Mouse (Mus musculus): ENCODE results near the gene Vwce.

Vwce gene

GRCm38 (mm10) chr19:10648156-10648555 is 14.1 kb downstream of the Vwce start:
- DNase-seq = no peak

- DNase-seq = no peak
Observed at GRCm38 (mm10) chr19:10656058-10656457, 22.0 kb downstream of the Vwce start.

DNA sequence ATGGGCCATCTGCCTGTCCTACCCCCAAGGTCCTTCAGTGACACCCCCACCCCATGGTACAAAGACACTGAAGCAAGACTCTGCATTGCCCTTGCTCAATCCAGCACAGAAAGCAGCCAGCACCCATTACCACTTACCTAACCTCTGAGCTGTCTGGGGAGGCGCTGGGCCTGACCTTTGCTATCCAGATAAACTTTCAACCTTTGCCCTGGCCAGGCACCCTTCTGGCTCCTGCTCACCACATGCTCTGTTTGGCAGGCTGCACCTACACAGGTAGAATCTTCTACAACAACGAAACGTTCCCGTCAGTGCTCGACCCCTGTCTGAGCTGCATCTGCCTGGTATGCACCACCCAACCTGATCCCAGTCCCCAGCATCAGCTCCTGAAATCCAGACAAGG is 23.7 kb downstream of the Vwce start:
- DNase-seq = no peak

DNA sequence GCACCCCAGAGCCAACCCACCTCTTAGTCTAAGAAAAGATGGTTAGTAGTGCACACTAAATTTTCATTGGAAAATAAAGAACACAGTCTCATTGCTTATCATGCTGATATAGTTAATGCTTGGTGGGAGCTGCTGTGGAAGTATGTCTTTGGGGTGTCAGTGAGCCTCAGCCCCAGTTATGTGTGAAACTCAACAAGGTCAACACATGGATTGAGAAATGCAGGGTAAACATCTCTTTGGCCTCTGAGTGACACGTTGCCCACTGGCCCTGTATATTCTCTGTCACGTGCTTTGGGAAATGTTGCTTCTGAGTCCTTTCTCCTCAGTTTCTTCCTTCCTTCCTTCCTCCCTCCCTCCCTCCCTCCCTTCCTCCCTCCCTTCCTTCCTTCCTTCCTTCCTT is 24.4 kb downstream of the Vwce start:
- DNase-seq = no peak

DNA sequence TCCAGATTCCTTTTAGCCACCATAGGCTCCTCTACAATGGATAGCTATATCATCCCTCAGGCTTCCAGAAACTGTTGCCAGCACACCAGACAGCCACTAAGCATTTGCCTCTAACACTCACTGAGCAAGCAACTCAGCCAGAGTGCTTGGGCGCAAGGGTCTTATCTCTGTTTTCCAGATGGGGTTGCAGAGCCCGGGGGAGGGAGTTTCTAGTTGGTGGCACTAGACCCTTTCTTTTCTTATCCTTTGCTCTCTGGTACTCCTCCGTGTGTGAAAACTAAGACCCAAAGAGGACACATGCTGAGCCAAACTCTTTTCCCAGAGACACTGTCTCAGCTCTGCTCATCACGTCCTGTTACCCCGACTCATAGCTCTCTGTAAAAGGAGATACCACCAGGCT is 27.4 kb downstream of the Vwce start:
- no peak for DNase-seq

DNA sequence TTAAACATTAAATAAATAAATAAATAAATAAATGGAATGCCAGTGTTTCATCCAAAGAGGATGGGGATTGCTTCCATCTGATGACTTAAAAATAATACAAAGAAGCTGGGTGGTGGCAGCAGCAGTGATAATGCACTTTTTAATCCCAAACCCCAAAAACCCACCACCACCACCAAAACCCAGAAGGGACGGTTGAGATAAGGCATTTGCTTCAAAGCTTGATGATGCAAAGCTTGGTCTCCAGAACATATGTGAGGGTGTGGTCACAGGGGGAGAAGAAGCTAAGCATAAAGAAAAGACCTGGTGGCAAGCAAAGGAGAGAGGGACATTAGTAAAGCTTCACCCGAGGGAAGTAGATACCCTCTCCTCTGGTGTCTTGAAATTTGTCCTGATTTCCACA is 27.9 kb downstream of the Vwce start:
- no peak for DNase-seq

GRCm38 (mm10) chr19:10662665-10663064 is 28.7 kb downstream of the Vwce start:
- DNase-seq = no peak

DNA sequence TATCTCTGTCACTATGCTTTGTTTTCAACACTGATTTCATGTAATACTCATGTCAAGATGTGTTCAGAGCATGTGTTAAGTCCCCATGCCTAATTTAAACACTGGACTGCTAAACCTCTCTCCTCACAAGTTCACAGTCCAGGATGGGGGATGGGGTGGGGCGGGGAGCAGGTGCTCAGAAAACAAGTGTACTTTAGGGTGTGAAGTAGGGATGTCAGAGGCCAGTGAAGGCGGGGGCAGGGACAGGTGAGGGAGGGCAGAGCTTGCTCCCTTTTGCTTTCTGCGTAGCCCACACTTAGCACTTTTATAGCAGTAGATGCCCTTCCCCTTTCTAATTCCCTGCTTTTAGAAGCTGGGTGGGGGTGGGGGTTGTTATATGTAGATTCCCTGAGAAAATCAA is 31.1 kb downstream of the Vwce start:
- DNase-seq = no peak

DNA sequence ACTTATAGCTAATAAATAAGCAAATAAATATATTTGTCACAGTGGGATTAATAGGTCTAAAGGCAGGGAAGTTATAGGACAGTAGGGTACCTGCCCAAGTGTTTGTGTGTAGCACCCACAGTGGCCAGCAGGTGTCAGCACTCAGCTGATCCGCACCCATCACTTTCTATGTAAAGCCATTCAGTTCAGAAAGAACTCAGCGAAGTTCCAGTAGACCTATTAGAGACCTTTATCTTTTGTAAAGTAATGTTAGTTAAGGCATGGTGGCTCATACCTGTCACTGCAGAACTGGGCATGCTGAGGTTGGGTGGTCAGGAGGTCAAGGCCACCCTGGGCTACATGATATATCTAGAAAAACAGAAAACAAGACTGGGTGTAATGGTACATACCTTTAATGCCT is 31.5 kb downstream of the Vwce start:
- DNase-seq = peak; percentile 81 to 87

DNA sequence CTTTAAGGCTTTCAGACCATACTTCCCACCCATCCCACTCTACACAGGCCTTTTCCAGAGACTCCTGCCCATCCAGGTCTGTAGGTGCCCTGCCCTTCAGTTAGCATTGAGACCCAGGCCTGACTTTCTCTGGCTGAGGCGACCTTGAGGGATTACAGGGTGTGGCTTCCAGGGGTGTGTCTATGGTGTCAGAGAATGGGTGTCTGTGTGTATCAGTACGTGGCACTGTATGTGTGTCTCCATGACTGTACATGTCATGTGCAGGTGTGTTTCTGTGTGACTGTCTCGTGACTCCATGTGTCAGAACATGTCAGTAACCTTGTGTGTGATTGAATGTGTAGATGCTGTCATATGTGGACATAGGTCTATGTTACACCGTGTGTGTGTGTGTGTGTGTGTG is 37.3 kb downstream of the Vwce start:
- DNase-seq = no peak

DNA sequence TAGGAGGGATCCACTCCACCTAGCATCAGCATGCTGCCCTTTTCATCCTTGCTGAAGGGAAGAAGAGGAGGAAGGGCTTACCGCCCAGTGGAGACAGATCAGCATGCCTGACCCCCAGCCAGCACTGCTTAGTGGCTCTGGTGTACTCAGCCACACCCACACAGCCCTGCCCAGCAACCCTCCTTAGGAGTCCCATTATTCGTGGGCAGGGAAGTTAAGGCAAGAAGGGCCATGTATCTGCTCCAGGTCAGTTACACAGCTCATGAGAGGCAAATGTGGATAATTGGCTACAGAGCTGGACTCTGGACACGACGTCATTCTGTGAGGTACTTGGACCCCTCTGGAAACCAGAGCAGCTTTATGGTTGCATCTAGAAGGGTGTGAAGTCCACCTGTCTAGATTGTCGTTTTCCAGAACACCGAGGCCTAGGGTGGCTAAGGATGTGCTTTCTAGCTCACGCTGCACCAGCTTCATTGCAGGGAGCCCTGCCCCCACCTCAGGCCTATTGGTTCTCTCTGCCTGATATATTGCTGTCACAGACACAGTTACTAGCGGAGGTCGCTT is 37.9 kb downstream of the Vwce start:
- no peak for DNase-seq

- no peak for DNase-seq
Observed at GRCm38 (mm10) chr19:10673275-10673674, 39.3 kb downstream of the Vwce start.

DNA sequence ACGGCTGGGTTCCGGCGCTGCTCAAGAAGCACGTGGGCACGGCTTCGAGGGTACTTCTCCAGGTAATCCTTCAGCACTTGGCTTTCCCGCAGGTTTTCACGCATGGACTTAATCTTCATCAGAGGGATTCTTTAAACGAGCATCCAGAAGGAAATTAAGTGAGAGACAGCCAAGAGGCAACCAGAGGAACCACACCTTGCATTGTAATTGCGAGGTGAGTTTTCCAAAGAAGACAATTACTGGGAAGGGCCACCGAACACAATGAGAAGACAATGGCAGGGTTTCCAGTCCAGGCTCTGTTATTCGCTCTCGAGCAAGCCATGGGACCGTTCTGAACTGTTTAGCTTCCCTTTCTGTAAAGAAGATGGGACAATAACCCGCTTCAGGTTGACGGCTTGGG is 42.6 kb downstream of the Vwce start:
- DNase-seq = no peak

DNA sequence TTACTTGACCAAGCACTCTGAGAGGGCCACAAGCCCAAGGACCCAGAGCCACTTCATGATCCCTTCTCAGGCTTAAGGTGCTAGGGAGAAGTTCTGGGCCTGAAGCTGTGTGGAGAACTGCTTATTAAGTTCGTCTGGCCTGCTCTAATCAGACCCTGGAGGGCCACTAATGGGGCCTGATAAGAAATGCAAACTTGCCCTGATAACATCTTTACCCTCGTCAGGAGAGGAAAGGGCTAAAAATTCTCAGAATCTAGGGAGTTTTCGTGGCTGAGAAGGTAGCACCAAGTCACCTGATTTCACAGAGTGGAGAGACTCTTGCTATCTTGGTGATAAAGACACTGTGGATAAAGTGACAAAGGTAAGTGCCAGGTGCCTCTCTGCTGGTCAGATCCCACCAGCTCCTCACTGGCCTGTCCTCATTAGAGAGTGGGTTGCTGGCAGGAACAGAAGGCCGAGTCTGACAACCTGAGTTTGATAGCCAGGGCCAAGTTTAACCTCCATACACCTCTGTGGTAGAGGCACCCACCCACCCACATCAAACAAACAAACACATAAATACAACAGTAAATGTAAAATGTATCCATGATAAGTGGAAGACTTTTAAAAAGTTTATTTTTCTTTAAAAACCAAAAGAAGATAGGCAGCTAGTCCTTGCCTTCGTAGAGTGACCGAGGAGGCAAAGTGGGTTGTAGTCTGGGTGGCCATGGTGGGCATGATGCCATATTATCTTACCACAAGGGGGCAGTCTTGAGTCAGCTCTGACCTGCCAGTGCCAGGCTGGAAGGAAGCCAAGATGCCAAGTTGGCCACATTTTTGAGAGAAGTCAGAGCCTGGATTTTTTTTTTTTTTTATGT is 44.1 kb downstream of the Vwce start, which contains the start of gene Pga5:
TSS of gene Pga5 (minus strand) at position 157 of the 857 bp plus-strand sequence.
- peak; percentile 91 to 97 for DNase-seq

GRCm38 (mm10) chr19:10678772-10679067 is 44.7 kb downstream of the Vwce start:
- no peak for DNase-seq

DNA sequence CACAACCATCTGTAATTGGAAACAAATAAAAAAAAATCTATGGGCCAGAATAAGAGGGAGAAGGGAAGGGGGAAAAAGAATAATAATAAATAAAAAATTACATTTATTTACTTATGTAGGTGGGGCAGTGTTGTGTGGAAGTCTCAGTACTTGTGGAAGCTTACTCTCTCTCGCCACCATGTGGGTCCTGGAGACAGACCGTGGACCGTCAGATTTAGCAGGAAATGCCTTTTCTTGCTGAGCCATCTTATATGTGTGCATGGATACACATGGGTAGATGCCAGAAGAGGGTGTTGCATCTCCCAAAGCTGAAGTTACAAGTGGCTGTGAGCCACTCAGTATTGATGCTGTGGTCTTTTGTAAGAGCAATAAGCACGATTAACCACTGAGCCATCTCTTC is 47.6 kb downstream of the Vwce start:
- no peak for DNase-seq

GRCm38 (mm10) chr19:10685081-10685480 is 51.1 kb downstream of the Vwce start:
- DNase-seq = no peak

DNA sequence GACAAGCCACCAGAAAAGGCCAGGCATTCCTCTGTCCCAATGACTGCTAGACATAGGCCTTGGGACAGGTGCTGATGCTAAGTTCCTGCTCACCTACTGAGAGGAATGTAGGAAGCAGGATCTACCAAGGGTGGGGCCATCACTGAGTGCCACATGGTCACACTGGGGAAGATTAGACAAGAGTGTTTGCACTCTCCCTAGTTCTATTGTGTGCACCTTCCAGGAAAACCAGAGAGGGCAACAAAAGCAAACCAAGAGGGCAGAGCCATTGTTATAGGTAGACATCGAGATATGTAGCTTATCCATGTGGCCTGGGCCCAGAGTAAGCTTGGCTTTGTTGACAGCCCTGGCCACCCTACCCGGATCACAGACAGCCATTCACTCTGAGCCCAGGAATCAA is 51.7 kb downstream of the Vwce start:
- no peak for DNase-seq

DNA sequence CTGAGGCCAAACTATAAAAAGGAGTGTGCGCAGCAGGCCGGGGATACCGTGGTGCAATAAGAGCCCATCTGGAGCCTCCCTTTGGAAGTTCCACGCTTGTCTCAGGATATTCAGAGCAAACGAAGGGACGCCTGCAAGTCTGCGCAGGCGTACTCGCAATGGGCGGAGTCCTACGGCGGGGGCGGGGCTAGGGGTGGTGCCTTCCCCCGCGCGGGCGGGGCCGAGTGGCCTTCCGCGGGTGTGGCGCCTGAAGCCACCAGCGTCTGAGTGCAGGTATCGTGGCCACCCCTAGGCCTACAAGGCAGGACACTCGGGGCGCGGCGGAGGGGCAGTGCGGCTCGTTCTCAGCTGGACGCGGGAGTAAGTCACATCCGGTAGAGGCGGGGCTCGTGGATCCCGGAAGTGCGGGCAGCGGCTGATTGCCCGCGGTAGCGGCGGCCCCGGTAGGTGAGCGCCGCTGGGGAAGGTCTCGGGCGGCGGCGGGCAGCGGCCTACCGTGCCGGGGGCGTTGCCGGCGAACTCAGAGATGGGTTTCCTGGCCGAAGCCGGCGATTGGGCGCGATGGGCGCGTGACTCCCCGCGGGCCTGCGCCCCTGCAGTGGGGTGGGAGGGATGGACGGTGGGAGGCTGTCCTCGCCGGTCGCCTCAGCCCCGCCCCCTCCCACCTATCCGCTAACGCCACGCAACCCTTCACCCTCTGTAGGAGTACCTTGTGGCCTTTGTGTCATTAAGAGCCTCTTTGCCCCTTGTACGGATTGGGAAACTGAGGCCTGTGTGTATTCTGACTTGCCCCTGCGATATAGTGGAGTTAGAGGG is 54.7 kb downstream of the Vwce start, which contains the start of gene Vps37c:
TSS of gene Vps37c (plus strand) at position 199 of the 816 bp plus-strand sequence.
- DNase-seq = peak; percentile 98 to 99

- peak; percentile 17 to 31 for DNase-seq
Observed at GRCm38 (mm10) chr19:10689470-10690166, 55.6 kb downstream of the Vwce start.

DNA sequence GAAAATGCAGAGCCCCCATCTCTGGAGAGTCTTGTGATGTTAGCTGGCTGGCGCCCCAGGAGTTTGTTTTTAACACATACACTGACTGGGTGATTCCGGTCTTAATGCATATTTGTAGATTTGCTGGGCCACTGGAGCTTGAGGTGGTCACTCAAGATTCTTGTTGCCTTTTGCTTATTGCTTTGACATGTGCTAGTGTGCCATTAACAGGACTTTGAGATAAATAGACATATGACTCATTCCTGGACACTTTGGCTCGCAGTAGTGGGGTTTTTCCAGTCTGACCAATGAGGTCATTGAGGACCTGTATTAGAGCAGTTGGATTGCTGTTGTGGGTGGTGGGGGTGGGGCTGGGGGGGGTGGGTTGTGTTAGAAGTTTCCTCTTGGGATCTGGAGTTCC is 56.3 kb downstream of the Vwce start:
- peak; percentile 33 to 37 for DNase-seq

DNA sequence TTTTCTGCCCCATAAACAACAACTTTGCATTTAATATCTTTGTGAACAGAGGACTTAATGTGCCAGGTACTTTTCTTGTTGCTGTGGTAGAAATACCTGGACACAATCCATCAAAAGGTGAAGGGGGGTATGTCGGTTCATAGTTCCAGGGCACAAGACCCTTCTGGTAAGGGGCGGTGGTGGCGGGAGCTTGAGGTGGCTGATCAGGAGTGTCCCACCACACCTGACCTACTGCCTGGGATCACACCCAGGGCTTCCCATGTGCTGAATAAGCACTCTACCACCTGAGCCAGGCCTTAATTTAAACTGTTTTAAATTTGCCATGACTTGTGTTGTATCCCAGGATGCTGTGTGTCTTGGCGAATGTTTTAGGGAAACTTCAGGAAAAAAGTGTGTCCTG is 57.1 kb downstream of the Vwce start:
- peak in 1 of 2 experiments; percentile 11 for DNase-seq

- DNase-seq = peak in 1 of 2 experiments; percentile 11
Observed at GRCm38 (mm10) chr19:10691660-10692059, 57.6 kb downstream of the Vwce start.

Data from cerebellum, postnatal 25 days (tissue).